Mouse (Mus musculus): ENCODE data around the gene St3gal6.

- TF ChIP-seq GATA2 (IDR thresholded peaks at IDR 0.05; ENCODE audit: borderline replicate concordance, low read depth, low read length) (no peak), CTCF (IDR thresholded peaks at IDR 0.05; ENCODE audit: low read depth, low read length) (no peak), TAL1 (conservative IDR thresholded peaks at IDR 0.05; ENCODE audit: low read depth, low read length) (no peak), GATA1 (IDR thresholded peaks at IDR 0.05; ENCODE audit: borderline replicate concordance, low read length) (no peak)
Measured at GRCm38 (mm10) chr16:58456445-58456844, 67.6 kb downstream of the St3gal6 start.
